In the genomic region with DNA sequence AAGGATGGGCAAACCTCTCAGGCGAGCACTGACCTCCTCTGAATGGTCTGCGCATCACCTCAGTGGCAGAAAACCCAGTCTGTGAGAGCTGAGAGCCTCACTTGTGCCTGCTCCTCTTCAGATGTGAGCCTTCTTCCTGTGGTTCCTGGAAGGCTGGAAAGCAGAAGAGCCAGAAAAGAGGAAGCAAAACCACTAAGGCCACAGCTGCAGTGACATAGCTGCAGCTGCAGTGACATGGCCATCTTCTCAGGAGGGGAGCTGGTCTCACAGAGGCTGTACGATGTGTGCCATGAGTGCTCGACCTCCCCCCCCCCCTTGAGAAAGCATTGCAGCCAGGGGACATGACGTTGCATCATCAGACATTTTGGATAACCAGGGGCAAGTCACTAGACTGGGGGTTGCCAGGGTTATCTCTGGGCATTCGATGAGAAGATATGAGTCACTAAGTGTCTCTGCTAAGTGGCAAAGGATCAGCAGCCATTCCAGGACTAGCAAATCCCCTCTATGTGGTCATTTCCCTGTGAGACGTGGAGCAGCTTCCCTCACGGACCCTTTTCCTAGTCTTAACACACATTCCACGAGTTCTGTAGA, we compare ENCODE assay signal across 18 mouse cellular contexts. TPM values are rescaled to one million over a fixed set of nuclear protein-coding genes. Genes with fewer than 3 reads are reported as not detected.
DNase-seq lines count a peak whose midpoint lies in the region; ATAC-seq and TF ChIP-seq lines count a peak whose summit lies in the region.
"Had no signal": no experiment of that assay in that cellular context is flagged by ENCODE, and none has a peak within 500 bp of the region (broad histone marks: within the 10 kb centered on the region; RNA-seq: fewer than 3 reads in every experiment).

No protein-coding gene starts in this region.

- no peak for TF ChIP-seq CTCF in midbrain, postnatal 0 days (IDR thresholded peaks at IDR 0.05)
- no peak for TF ChIP-seq CTCF in bone marrow macrophage, adult 2 months (IDR thresholded peaks at IDR 0.05; ENCODE audit: low read depth, low read length)

- H3K27me3 ChIP-seq in midbrain, embryonic 13.5 days, result no peaks in the 10 kb centered on the region
- H3K27me3 ChIP-seq in midbrain, postnatal 0 days (ENCODE audit: insufficient read depth, low read length), result no peaks in the 10 kb centered on the region
- no peaks in the 10 kb centered on the region for H3K27me3 ChIP-seq in liver, embryonic 16.5 days (ENCODE audit: control insufficient read depth, insufficient read depth, low read depth, low read length)
- no peaks in the 10 kb centered on the region for H3K27me3 ChIP-seq in splenic B cell, adult 2 months (ENCODE audit: control insufficient read depth, insufficient read depth, low read length, poor library complexity, severe bottlenecking)
- H3K27me3 ChIP-seq in forebrain, embryonic 13.5 days, result no peaks in the 10 kb centered on the region
- H3K27me3 ChIP-seq: hindbrain, embryonic 12.5 days; stomach, embryonic 15.5 days had no signal

- H3K9ac ChIP-seq in midbrain, embryonic 13.5 days (replicated peaks), result no peak overlapping the region
- no peak overlapping the region for H3K9ac ChIP-seq in midbrain, postnatal 0 days (replicated peaks; ENCODE audit: low read length, poor library complexity, severe bottlenecking)
- no peak overlapping the region; the same call in 1 of the 2 replicates for H3K9ac ChIP-seq in liver, embryonic 16.5 days (ENCODE audit: low read depth, low read length)
- no peak overlapping the region for H3K9ac ChIP-seq in forebrain, embryonic 13.5 days
- H3K9ac ChIP-seq: hindbrain, embryonic 12.5 days; lung, embryonic 14.5 days; stomach, embryonic 15.5 days had no signal

- no peak for TF ChIP-seq POLR2A in bone marrow macrophage, adult 2 months (IDR thresholded peaks at IDR 0.05; ENCODE audit: borderline replicate concordance, low read depth, low read length)

- H3K27ac ChIP-seq in midbrain, embryonic 13.5 days, result peak overlapping the region; percentile 17; the same call in 1 of the 2 replicates
- no peak overlapping the region for H3K27ac ChIP-seq in midbrain, postnatal 0 days (ENCODE audit: low read depth, low read length)
- H3K27ac ChIP-seq in bone marrow macrophage, adult 2 months (ENCODE audit: insufficient read depth, low read depth, low read length), result peak overlapping the region; percentile 77
- peak overlapping the region; percentile 81; the same call in 1 of the 2 replicates for H3K27ac ChIP-seq in liver, embryonic 16.5 days (ENCODE audit: low read length)
- H3K27ac ChIP-seq in forebrain, embryonic 13.5 days, result no peak overlapping the region
- H3K27ac ChIP-seq: left cerebral cortex, adult 2 months; stomach, embryonic 15.5 days had no signal

- H3K9me3 ChIP-seq in midbrain, embryonic 13.5 days, result no peaks in the 10 kb centered on the region
- H3K9me3 ChIP-seq in midbrain, postnatal 0 days (ENCODE audit: low read length), result no peaks in the 10 kb centered on the region
- no peaks in the 10 kb centered on the region for H3K9me3 ChIP-seq in liver, embryonic 16.5 days (replicated peaks; ENCODE audit: control insufficient read depth, low read length)
- H3K9me3 ChIP-seq in forebrain, embryonic 13.5 days (replicated peaks), result no peaks in the 10 kb centered on the region
- H3K9me3 ChIP-seq: hindbrain, embryonic 12.5 days; stomach, embryonic 15.5 days had no signal

- H3K4me2 ChIP-seq in midbrain, embryonic 13.5 days (replicated peaks), result no peak overlapping the region
- no peak overlapping the region for H3K4me2 ChIP-seq in midbrain, postnatal 0 days (ENCODE audit: low read depth, low read length, poor library complexity, severe bottlenecking)
- 0 out of 2 replicates have a peak overlapping the region, but pooled peaks have one; percentile 39 for H3K4me2 ChIP-seq in liver, embryonic 16.5 days (ENCODE audit: low read depth, low read length)
- H3K4me2 ChIP-seq in forebrain, embryonic 13.5 days, result no peak overlapping the region
- H3K4me2 ChIP-seq: heart, embryonic 11.5 days; hindbrain, embryonic 12.5 days; lung, embryonic 14.5 days; stomach, embryonic 15.5 days had no signal

- no peak overlapping the region for H3K4me3 ChIP-seq in midbrain, embryonic 13.5 days (replicated peaks)
- no peak overlapping the region for H3K4me3 ChIP-seq in midbrain, postnatal 0 days (ENCODE audit: low read depth, low read length)
- H3K4me3 ChIP-seq in bone marrow macrophage, adult 2 months (ENCODE audit: insufficient read depth, low read length), result no peak overlapping the region
- no peak overlapping the region for H3K4me3 ChIP-seq in liver, embryonic 16.5 days (ENCODE audit: low read depth, low read length)
- H3K4me3 ChIP-seq in forebrain, embryonic 13.5 days, result no peak overlapping the region
- H3K4me3 ChIP-seq: hindbrain, embryonic 12.5 days; left cerebral cortex, adult 2 months; stomach, embryonic 15.5 days had no signal

- H3K4me1 ChIP-seq in midbrain, embryonic 13.5 days (replicated peaks), result peaks cover 38% of the 10 kb centered on the region
- H3K4me1 ChIP-seq in midbrain, postnatal 0 days (ENCODE audit: insufficient read depth, low read length), result peaks cover 5% of the 10 kb centered on the region; the same call in 1 of the 2 replicates
- peaks cover 54% of the 10 kb centered on the region for H3K4me1 ChIP-seq in bone marrow macrophage, adult 2 months (ENCODE audit: control insufficient read depth, insufficient read depth, low read length)
- peaks cover 45% of the 10 kb centered on the region for H3K4me1 ChIP-seq in liver, embryonic 16.5 days (ENCODE audit: control insufficient read depth, low read depth, low read length)
- peaks cover 18% of the 10 kb centered on the region for H3K4me1 ChIP-seq in forebrain, embryonic 13.5 days
- H3K4me1 ChIP-seq: stomach, embryonic 15.5 days had no signal

- H3K36me3 ChIP-seq in midbrain, embryonic 13.5 days, result peaks cover 40% of the 10 kb centered on the region
- peaks cover 5% of the 10 kb centered on the region; the same call in 1 of the 2 replicates for H3K36me3 ChIP-seq in midbrain, postnatal 0 days (ENCODE audit: insufficient read depth, low read length)
- H3K36me3 ChIP-seq in liver, embryonic 16.5 days (ENCODE audit: control insufficient read depth, insufficient read depth), result peaks cover 33% of the 10 kb centered on the region
- H3K36me3 ChIP-seq in splenic B cell, adult 2 months (ENCODE audit: control insufficient read depth, insufficient read depth, low read length, poor library complexity, severe bottlenecking), result peaks cover 2% of the 10 kb centered on the region; the same call in 1 of the 2 replicates
- H3K36me3 ChIP-seq in forebrain, embryonic 13.5 days (ENCODE audit: poor library complexity, severe bottlenecking), result peaks cover 47% of the 10 kb centered on the region

- ATAC-seq in midbrain, embryonic 13.5 days, result no peak
- no peak for ATAC-seq in midbrain, postnatal 0 days (ENCODE audit: low FRiP score)
- no peak for ATAC-seq in liver, embryonic 16.5 days (ENCODE audit: low read depth)
- ATAC-seq in forebrain, embryonic 13.5 days, result no peak

- DNase-seq in midbrain, postnatal 0 days (ENCODE audit: low spot score), result no peak
- peak; percentile 59 for DNase-seq in splenic B cell, adult 2 months (ENCODE audit: low read depth, low spot score)
- no peak for DNase-seq in adrenal gland, adult 8-10 months
- DNase-seq: cerebellum, adult 9-10 months; kidney, adult 8-10 months; lung, embryonic 14.5 days; right cerebral cortex, postnatal 14 days; thymus, postnatal 4 days had no signal

- WGBS in midbrain, embryonic 13.5 days, result 90% methylated on average over 9 of the region's 9 CpGs
- WGBS in midbrain, postnatal 0 days, result 80% methylated on average over 9 of the region's 9 CpGs
- 53% methylated on average over 9 of the region's 9 CpGs for WGBS in liver, embryonic 16.5 days (ENCODE audit: insufficient replicate concordance)
- WGBS in forebrain, embryonic 13.5 days, result 82% methylated on average over 9 of the region's 9 CpGs

RNA-seq across cellular contexts. Expression of a gene that starts 18.4 kb away (rescaled TPM):
- polyA plus RNA-seq in midbrain, embryonic 13.5 days (2015; fragmentation: Nextera tagmentation; extraction: Ambion mirVana), result 23.3 and 25.7 TPM in 2 replicates
- 18.5 and 27.8 TPM in 2 replicates for total RNA-seq in midbrain, postnatal 0 days (2014; rRNA removed)
- polyA plus RNA-seq in midbrain, postnatal 0 days (2015; fragmentation: Nextera tagmentation; extraction: Ambion mirVana), result 22.8 and 23.2 TPM in 2 replicates
- 138 and 149 TPM in 2 replicates for polyA plus RNA-seq in bone marrow macrophage, adult 2 months (2012; ENCODE audit: insufficient read depth, insufficient read length, missing spikeins)
- 30.7 and 30.9 TPM in 2 replicates for polyA plus RNA-seq in liver, embryonic 16.5 days (2015; fragmentation: Nextera tagmentation; extraction: Ambion mirVana)
- 10 to 100 TPM; 46.8 to 72.1 (median 57.8) TPM for total RNA-seq in adrenal gland, adult 8-10 months (2022)
- 21.7 and 23.0 TPM in 2 replicates for polyA plus RNA-seq in forebrain, embryonic 13.5 days (2015; fragmentation: Nextera tagmentation; extraction: Ambion mirVana)

RNA-seq across cellular contexts. Expression of a gene that starts 26.8 kb away (rescaled TPM):
- 0.24 TPM in 1 of 2 replicates, not detected in the other for polyA plus RNA-seq in midbrain, embryonic 13.5 days (2015; fragmentation: Nextera tagmentation; extraction: Ambion mirVana)
- total RNA-seq in midbrain, postnatal 0 days (2014; rRNA removed), result 0.09 and 0.11 TPM in 2 replicates
- 0.16 and 0.25 TPM in 2 replicates for polyA plus RNA-seq in midbrain, postnatal 0 days (2015; fragmentation: Nextera tagmentation; extraction: Ambion mirVana)
- not detected in 2 replicates for polyA plus RNA-seq in bone marrow macrophage, adult 2 months (2012; ENCODE audit: insufficient read depth, insufficient read length, missing spikeins)
- polyA plus RNA-seq in liver, embryonic 16.5 days (2015; fragmentation: Nextera tagmentation; extraction: Ambion mirVana), result not detected in 2 replicates
- total RNA-seq in adrenal gland, adult 8-10 months (2022), result not detected
- 0.09 TPM in 1 of 2 replicates, not detected in the other for polyA plus RNA-seq in forebrain, embryonic 13.5 days (2015; fragmentation: Nextera tagmentation; extraction: Ambion mirVana)
- total RNA-seq: gastrocnemius, adult 8-10 months had no signal
- polyA plus RNA-seq: heart, embryonic 11.5 days; hindbrain, embryonic 12.5 days; large intestine, adult 2 months; lung, embryonic 14.5 days; stomach, embryonic 15.5 days had no signal

RNA-seq across cellular contexts. Expression of a gene that starts 29.5 kb away (rescaled TPM):
- polyA plus RNA-seq in midbrain, embryonic 13.5 days (2015; fragmentation: Nextera tagmentation; extraction: Ambion mirVana), result 4.0 and 4.9 TPM in 2 replicates
- total RNA-seq in midbrain, postnatal 0 days (2014; rRNA removed), result 3.7 and 12.1 TPM in 2 replicates
- polyA plus RNA-seq in midbrain, postnatal 0 days (2015; fragmentation: Nextera tagmentation; extraction: Ambion mirVana), result 2.8 and 3.1 TPM in 2 replicates
- polyA plus RNA-seq in bone marrow macrophage, adult 2 months (2012; ENCODE audit: insufficient read depth, insufficient read length, missing spikeins), result 25.3 and 27.5 TPM in 2 replicates
- 7.8 and 10.2 TPM in 2 replicates for polyA plus RNA-seq in liver, embryonic 16.5 days (2015; fragmentation: Nextera tagmentation; extraction: Ambion mirVana)
- total RNA-seq in adrenal gland, adult 8-10 months (2022), result 10 to 100 TPM; 15.6 to 22.2 (median 16.3) TPM
- 3.8 and 4.9 TPM in 2 replicates for polyA plus RNA-seq in forebrain, embryonic 13.5 days (2015; fragmentation: Nextera tagmentation; extraction: Ambion mirVana)

RNA-seq across cellular contexts. Expression of a gene that starts 33.1 kb away (rescaled TPM):
- polyA plus RNA-seq in midbrain, embryonic 13.5 days (2015; fragmentation: Nextera tagmentation; extraction: Ambion mirVana), result 0.12 and 0.32 TPM in 2 replicates
- total RNA-seq in midbrain, postnatal 0 days (2014; rRNA removed), result 0.33 and 0.66 TPM in 2 replicates
- polyA plus RNA-seq in midbrain, postnatal 0 days (2015; fragmentation: Nextera tagmentation; extraction: Ambion mirVana), result 0.94 and 1.2 TPM in 2 replicates
- not detected in 2 replicates for polyA plus RNA-seq in bone marrow macrophage, adult 2 months (2012; ENCODE audit: insufficient read depth, insufficient read length, missing spikeins)
- polyA plus RNA-seq in liver, embryonic 16.5 days (2015; fragmentation: Nextera tagmentation; extraction: Ambion mirVana), result not detected in 2 replicates
- not detected for total RNA-seq in adrenal gland, adult 8-10 months (2022)
- 0.25 TPM in 1 of 2 replicates, not detected in the other for polyA plus RNA-seq in forebrain, embryonic 13.5 days (2015; fragmentation: Nextera tagmentation; extraction: Ambion mirVana)
- total RNA-seq: gastrocnemius, adult 8-10 months had no signal
- polyA plus RNA-seq: heart, embryonic 11.5 days; large intestine, adult 2 months; lung, embryonic 14.5 days; stomach, embryonic 15.5 days had no signal

Comparison
In these comparisons a context has a peak if more than half of its experiments do, and no peak if none do; other contexts are left out.
1. H3K27ac ChIP-seq: peak in midbrain, embryonic 13.5 days (single experiment), bone marrow macrophage, adult 2 months (single experiment) and liver, embryonic 16.5 days (single experiment); none in midbrain, postnatal 0 days (single experiment) and forebrain, embryonic 13.5 days (single experiment).